Mouse (Mus musculus) c-Kit-negative CD71-positive TER-119-positive erythroid progenitor cells, embryonic 14.5 days (primary cell): Measurements from ENCODE around the gene Usp17le.
"Not testable (repeated sequence)": the region's sequence is repeated elsewhere in the genome, so short reads cannot be mapped to it uniquely, and the experiment has no call there.

ENCODE experiments used
- DNase-seq: peaks from one replicate; pipeline ENCODE4 v3.0.0-alpha.2; 2013; ENCODE audit warnings: low read depth, low spot score

Usp17le gene

GRCm38 (mm10) chr7:104777370-104777769 lies at the start of gene Usp17le:
TSS of gene Usp17le (minus strand) at chr7:104777470.
- DNase-seq, result not testable (repeated sequence)

- DNase-seq, result not testable (repeated sequence)
Observed at GRCm38 (mm10) chr7:104810335-104810734, 33.1 kb upstream of the Usp17le start.

GRCm38 (mm10) chr7:104790796-104791195 lies 13.5 kb upstream of the Usp17le start:
- DNase-seq, result no peak
